Mouse (Mus musculus) megakaryocyte, embryonic 14.5 days (primary cell): Measurements from ENCODE around the gene Vasn.

ENCODE experiments used
- FLI1 ChIP-seq: IDR thresholded peaks from 2 replicates; pipeline ENCODE4 v1.6.1; 2012; ENCODE audit warnings: low read length, inconsistent platforms, mixed read lengths
- GATA1 ChIP-seq: IDR thresholded peaks from 3 replicates; pipeline ENCODE4 v1.6.1; 2012; ENCODE audit warnings: mixed read lengths, low read length, inconsistent platforms, borderline replicate concordance

DNA sequence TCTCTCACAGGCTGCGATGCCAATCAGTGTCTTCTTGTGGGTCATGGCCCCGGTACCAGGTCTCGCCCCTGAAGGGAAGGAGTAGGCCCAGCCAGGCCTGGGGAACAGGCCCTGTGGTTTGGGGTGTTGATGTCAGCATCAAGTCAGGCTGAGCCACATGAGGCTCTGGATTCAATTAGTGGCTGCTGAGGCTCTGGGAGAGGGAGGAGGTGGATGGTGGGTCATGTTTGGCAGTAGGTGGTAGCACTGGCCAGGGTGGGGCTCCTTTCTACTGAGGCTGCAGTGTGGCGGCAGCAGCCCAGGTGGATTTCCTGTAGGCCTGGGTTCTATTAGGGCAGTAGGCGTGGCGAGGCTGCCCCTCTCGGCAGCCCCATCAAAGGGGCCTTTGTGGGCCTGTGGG lies 11.9 kb downstream of the Vasn start:
- no peak for TF ChIP-seq GATA1
- no peak for TF ChIP-seq FLI1
